Mouse (Mus musculus): ENCODE data around the gene Nr3c2.

The Nr3c2 gene

DNA sequence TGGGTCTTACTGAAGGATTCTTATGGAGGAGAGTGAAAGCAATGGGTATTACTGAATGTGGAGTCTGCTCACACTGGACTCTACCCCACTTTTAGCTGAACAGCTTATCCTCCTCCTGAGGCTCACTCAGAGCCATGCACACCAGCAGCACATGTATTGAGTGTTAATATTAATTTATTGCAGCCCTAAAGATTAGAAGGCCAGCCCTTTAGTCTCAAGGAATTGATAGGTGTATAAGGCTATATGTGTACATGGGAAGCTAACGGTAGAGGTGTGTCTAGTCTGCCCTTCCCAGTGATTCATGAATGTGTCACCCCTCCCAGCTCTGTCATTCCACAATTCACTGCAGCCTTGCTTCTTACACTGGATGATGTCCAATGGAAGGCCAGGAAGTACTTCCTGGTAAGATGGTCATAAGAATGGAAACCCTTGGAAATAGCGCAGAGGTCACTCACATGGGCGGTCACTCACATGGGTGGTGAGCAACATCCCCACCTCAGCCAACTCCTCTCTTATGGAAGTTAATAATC lies 156.3 kb downstream of the Nr3c2 start:
- no peak for DNase-seq (ENCODE audit: extremely low read depth, low read depth)

GRCm38 (mm10) chr8:77056853-77057252 lies 157.6 kb downstream of the Nr3c2 start:
- no peak for DNase-seq (ENCODE audit: extremely low read depth, low read depth)

GRCm38 (mm10) chr8:77082687-77083086 lies 183.4 kb downstream of the Nr3c2 start:
- no peak for DNase-seq (ENCODE audit: extremely low read depth, low read depth)

DNA sequence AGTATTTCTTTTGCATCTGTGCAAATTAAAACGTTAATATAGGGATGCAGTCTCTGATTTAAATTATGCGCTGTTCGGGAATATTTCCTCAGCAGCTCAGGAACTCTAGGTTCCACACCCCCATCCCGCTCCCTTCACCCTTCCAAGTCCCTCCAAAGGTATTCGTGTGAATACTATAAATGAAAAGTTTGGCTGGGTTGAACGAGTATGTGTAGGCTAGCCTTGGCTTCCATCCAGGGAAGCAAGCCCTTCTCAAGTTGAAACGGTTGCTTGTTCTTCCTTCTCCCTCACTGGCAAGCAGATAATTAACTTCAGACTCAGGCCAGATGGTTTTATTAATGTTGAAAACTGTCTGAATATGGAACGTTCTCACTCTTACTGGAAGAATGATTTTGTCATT lies 186.8 kb downstream of the Nr3c2 start:
- DNase-seq (ENCODE audit: extremely low read depth, low read depth): no peak

GRCm38 (mm10) chr8:77096721-77097120 lies 197.5 kb downstream of the Nr3c2 start:
- DNase-seq (ENCODE audit: extremely low read depth, low read depth): no peak

GRCm38 (mm10) chr8:77098101-77098500 lies 198.9 kb downstream of the Nr3c2 start:
- no peak for DNase-seq (ENCODE audit: extremely low read depth, low read depth)

GRCm38 (mm10) chr8:77100370-77100769 lies 201.1 kb downstream of the Nr3c2 start:
- no peak for DNase-seq (ENCODE audit: extremely low read depth, low read depth)

DNA sequence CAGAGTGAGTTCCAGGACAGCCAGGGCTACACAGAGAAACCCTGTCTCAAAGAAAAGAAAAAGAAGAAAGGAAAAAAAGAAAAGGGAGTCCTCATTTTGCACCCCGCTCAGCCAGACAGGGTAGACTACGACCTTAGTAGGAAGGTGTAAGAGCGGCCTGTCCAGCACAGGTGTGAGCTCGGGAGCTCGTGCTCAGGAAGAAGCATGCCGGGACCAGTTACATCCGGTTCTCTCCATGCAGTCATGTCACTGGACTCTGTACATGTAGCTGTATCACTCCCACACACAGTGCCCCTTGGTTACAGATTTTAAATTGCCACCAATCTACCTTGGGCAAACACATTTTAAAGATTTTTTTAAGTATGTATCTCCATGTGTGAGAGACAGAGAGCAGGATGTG lies 203.6 kb downstream of the Nr3c2 start:
- no peak for DNase-seq (ENCODE audit: extremely low read depth, low read depth)

DNA sequence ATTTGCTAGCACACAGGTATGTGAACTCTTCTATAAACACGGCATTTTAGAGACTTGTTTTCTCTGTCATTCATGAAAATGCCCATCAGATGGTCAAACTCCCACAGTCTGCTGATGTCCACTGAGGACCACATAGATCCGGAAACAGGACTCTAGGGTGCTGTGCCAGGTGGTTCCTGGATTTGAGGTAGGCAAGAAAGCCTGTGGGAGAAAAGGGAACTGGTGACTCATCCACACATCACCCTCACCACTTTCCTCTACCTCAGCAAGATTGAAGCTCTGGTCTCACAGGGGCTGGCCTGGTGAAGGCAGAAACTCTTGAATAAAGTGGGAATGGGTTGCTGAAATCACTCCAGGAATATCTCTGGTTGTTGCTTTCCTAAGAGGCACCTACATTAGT lies 213.5 kb downstream of the Nr3c2 start:
- DNase-seq (ENCODE audit: extremely low read depth, low read depth): no peak

GRCm38 (mm10) chr8:77114769-77115168 lies 215.5 kb downstream of the Nr3c2 start:
- no peak for DNase-seq (ENCODE audit: extremely low read depth, low read depth)

- peak; percentile 3 for DNase-seq (ENCODE audit: extremely low read depth, low read depth)
Observed at GRCm38 (mm10) chr8:77116419-77117079, 217.3 kb downstream of the Nr3c2 start.

DNA sequence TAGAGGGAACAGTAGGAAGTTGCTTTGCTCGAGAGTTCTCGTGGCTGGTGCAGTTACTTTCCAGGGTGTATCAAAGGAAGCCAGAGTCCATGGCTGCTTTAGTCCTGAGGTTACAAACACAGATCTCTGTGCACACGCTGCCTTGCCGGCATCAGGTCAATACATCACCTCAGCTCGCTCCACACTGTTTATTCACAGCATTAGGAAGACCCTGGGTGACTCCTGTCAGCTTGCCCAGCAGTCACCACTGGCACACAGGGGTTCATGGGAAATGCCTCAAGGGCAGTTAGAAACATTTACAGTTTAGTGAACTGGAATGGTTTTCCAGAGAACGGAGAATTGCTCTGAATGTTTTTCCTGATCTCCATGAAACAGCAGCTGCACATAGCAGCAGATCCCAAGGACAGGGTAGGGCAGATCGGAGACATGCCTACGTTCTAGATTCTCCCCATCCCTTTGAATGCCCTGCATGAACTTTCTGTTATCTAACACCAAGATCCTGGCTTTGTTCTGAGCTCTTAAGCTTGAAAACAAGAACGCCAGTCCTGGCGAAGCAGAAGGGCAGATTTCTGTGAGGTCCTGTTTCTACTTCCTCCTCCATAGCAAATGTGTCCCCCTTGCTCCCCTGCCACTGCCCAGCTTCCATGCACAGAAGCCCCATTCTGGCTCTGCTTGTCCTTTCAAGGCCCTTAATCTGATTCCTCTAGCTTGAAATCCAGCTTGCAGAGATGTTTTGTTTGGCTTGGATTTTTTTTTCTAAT lies 221.7 kb downstream of the Nr3c2 start:
- no peak for DNase-seq (ENCODE audit: extremely low read depth, low read depth)

DNA sequence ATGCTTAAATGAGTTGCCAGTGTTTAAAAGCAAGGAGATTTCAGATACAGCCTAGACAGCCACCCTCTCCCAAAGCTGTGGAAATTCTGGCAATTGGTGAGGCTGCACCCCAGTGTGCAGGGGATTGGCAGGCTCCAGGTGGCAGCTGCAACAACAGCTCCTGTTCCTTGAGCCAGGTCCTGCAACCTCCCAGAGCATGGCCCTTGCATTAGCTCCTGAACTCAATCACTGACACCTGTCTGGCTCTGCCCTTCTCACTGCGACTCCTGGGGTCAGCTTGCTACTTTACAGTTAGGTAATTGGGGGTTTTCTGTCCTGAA lies 222.3 kb downstream of the Nr3c2 start:
- no peak for DNase-seq (ENCODE audit: extremely low read depth, low read depth)

DNA sequence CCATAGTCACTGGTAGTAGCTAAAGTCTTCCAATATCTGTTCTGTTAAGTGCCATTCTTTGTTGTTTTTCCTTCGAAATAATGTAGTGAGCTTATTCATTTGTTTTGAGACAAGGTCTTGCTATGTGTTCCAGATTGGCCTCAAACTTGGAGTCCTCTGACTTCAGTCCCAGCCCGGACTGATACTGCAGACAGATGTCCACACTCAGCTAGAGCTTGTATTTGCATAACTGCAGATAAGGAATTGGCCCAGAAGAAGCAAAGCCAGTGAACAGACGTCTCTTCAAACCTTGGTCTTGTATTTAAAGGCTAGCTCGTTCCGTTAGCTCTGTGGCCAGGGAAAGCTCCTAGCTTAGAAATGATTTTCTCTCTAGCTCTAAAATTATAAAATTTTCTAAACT lies 223.1 kb downstream of the Nr3c2 start:
- no peak for DNase-seq (ENCODE audit: extremely low read depth, low read depth)

DNA sequence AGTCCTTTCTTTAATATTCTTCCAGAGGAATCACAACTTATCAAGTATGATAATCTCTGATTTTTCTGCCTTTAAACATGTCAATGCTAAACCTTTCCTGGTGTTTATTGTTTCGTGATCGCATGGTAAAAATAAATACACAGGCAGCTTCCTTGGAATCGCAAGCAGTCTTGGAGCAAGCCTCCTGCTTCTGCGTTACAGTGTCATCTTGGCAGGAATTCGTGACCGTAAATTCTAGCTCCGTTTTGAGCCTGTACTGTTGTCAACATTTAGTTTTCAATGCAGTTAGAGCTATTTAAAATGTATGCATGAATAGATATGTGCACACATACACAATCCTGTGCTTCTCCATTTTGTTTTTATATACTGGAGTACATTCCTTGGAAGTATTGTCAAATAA lies 226.5 kb downstream of the Nr3c2 start:
- DNase-seq (ENCODE audit: extremely low read depth, low read depth): no peak

- no peak for DNase-seq (ENCODE audit: extremely low read depth, low read depth)
Observed at GRCm38 (mm10) chr8:77128006-77128405, 228.8 kb downstream of the Nr3c2 start.

DNA sequence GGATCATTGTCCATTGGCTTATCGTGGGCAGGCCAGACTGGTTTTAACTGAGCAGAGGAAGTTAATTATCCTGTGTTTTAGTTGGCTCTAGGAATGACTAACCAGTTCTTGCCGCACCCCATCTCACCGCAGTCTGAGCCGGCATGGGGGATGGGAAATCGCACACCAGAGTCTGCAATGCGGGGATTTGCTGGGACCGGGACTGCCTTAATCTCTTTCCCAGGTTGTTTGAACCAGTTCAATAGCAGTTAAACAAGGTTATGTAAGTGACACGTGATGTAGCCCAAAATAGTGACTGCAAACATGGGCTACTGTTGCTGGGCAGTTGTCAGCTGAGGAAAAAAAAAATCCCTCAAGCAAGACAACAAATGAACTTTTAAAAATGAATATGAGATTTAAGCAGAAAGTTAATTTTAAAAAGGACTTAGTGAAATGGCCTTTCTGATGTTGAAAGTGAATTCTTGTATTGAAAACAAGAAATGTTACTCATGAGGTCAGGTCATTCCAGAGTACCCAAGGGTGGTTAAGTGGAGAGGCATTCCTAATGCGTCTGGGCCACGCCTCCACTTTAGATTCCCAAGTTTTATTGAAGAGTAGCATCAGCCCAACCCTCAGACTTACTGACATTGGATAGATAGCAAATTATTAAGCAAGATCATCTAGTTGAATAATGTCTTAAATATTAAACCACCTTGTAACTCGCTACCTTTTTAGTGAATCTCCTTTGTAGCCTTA lies 233.8 kb downstream of the Nr3c2 start:
- DNase-seq (ENCODE audit: extremely low read depth, low read depth): no peak

GRCm38 (mm10) chr8:77133797-77134385 lies 234.6 kb downstream of the Nr3c2 start:
- no peak for DNase-seq (ENCODE audit: extremely low read depth, low read depth)

GRCm38 (mm10) chr8:77145285-77145684 lies 246.0 kb downstream of the Nr3c2 start:
- DNase-seq (ENCODE audit: extremely low read depth, low read depth): no peak

DNA sequence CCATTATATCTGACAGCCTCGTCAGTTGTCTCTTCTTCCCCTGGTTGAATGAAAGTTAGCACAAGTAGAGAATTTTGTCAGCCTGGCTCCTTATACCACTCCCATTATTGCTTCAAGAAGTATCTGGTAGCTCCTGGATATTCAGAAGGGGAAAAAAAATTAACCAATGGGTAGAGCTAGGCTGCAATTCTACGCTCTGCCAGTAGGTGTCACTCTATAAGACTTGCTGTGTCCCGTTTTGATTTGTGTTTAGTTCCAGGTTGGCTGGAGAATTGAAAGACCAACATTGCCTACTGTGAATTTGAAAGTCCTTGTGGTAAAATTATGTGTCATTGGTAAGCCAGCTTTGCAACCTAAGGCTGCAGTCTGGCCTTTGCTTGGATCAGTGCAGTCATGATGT lies 255.3 kb downstream of the Nr3c2 start:
- DNase-seq (ENCODE audit: extremely low read depth, low read depth): no peak

- no peak for DNase-seq (ENCODE audit: extremely low read depth, low read depth)
Observed at GRCm38 (mm10) chr8:77169320-77169719, 270.1 kb downstream of the Nr3c2 start.

All from MEL-GATA-1-ER (cell line).